Mouse (Mus musculus) liver (tissue): ENCODE measurements around the gene Mettl17.
A peak's percentile ranks its signal among the peaks of the same experiment; 100 is the strongest.
"Not testable (repeated sequence)": the region's sequence is repeated elsewhere in the genome, so short reads cannot be mapped to it uniquely, and the experiment has no call there.

Source experiments
- DNase-seq: peaks from one replicate; pipeline ENCODE4 v3.0.0-alpha.2; 2020; ENCODE audit warnings: mixed read lengths

Gene Mettl17

DNA sequence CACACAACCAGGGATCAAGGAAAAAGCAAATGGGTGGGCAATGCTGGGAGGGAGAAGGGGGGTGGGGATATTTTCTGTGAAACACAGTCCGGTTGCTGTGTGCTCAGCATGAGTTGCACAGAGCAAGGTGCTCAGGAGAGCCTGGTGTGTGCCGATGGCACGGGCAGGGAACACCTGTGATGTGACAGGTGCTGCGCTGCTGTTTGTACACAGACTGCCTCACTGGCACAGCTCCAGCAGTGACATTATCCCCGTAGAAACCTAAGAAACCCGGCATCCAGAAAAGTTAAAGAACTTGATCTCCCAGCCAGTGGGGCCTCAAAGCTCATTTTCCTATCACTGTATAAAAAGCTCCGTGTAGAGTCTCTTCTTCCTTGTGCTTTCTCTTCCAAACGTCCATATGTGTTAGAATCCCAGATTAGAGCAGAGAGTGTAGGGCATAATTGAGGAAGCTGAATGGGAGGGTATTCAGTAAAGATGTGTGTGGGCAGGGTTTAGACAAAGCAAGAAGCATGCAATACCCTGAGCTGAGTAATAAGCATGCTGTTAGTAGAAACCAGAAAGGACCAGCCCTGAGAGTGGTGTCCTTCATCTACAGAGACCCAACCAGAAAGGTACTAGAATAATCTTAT, 12.0 kb downstream of the Mettl17 start:
- DNase-seq = no peak

DNA sequence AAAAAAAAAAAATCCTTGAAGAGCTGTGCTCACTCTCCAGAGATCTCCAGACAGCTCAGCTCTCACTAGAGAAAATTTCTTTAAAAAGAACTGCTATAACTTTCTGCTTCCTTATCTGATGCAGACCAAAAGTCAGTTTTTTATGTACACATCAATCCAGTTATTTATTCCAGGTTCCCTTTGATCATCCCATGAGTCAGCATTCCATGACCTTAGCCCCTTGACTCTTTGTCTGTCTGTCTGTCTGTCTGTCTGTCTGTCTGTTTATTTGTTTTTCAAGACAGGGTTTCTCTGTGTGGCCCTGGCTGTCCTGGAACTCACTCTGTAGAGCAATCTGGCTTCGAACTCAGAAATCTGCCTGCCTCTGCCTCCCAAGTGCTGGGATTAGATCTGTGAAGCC, 14.7 kb downstream of the Mettl17 start:
- DNase-seq = no peak

DNA sequence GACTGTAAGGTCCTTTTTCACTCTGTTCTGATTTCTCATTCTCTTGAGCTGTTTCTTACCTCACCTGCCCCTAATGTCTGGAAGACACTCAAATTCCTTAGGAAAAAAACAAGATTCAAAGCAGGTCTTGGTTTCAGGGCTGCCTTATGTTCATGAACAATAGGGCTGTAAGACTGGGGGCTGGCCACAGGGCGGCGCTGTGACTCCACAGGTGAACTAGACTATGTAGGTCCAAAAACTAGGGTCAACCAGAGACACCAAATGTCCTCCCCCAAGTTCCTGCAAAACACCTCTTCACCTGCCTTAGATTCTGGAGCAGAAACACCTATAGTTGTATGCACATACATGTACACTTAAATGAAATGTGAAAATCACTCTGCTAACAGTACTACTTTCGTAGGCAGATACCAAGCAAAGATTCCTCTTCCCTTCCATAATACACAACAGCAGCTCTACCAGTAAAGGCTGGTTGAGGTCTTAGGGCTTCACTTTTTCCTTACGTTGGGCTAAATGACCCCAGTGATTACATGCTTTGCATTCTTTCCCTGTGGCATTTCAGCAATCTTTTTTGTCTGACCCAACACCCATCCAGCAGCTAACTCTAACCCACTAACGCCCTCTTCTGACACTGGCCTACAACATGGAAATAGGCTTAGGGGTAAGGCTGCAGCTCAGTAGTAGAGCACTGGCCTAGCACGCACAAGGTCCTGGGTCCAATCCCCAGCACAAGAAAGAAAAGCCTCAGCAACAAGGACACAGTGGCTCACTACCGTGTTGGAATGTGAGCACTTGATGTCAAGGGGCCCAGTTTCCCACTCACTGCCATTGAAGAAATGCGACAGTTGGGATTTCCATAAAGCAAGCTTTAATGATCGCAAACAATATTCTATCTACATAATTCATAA, 18.4 kb downstream of the Mettl17 start:
- DNase-seq = peak; percentile 83

DNA sequence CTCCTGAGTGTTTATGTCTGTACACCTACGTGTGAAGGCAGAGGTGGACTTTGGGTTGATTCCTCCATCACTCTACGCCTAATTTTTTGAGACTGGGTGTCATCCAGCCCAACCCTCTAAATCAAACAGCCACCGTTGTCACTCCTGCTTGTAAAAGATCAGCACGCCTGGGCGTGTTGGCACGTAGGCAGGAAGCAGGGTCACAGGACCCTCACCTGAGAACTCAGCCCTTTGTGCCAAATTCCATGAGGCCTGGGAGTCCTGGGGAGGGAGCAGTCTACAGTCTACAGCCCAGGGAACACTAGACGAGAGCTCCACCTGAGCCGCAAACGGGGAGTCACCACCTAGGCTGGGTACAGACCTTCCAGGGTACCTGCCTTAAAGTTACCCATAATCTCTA, 19.1 kb downstream of the Mettl17 start:
- DNase-seq = no peak

- DNase-seq = no peak
Observed at GRCm38 (mm10) chr14:51904706-51905105, 20.1 kb downstream of the Mettl17 start.

DNA sequence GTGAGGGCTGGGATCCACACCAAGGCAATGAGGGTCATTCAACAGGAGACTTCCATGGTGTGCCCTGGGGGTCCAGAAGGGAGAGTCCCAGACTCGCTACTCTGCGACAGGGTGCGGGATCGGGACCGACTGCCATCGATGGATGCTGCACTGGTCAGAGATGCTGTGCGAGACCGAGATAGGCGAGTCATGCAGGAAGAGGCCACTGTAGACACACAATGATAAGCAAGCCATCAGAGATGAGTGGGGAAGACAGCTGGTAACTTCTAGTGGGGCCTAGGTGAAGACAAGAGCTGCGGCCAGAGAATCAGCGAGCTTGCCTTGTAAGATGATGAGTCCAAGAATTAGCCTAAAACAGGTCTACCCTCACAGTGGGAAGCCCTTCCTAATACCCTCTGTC, 21.5 kb downstream of the Mettl17 start:
- peak; percentile 63 for DNase-seq

DNA sequence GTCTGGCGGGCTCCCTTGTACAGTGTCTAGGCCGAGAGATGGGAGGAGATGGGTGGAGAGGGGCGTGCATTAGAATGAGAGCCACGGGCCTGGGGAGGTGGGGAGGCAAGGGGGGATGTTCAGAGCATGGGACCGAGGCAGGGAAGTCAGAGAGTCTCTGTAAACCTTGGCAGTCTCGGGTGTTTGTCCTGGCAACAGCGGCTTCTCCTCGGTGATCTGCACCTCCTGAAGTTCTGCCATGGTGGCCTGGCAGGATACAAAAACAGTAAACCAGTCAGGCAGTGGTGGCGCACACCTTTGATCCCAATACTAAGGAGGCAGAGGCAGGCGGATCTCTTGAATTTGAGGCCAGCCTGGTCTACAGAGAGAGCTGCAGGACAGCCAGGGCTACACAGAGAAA, 26.7 kb downstream of the Mettl17 start:
- DNase-seq = no peak

DNA sequence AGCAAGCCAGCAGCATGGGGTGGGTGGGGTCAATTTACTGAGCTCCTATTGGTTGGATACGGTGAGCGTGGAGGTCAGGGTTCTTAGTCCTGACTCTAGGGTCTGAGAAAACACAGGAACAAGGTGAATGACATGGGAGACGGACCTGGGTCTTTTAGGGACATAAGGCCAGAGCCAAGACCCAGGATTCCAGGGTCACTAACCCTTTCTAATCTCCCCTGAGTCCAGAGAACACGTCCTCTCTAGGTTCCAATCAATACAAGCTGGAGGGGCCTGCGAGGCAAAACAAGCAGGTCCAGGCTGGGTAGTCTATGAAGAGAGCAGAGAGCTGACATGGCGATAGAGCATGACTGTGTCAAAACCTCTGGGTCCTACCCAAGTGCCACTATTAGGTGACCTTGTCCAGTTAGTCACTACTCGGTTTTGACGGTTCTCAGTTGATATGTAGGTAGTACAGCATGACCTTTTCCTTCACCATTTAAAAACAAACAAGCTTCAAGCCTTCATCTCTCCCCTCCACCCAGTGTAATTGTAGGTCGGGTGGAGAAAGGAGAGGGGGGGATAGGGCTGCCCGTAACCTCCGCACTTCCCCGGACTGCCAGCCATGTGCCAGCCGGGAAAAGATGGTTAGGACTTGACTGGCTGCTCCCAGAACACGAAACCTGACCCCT, 27.9 kb downstream of the Mettl17 start:
- DNase-seq = no peak

DNA sequence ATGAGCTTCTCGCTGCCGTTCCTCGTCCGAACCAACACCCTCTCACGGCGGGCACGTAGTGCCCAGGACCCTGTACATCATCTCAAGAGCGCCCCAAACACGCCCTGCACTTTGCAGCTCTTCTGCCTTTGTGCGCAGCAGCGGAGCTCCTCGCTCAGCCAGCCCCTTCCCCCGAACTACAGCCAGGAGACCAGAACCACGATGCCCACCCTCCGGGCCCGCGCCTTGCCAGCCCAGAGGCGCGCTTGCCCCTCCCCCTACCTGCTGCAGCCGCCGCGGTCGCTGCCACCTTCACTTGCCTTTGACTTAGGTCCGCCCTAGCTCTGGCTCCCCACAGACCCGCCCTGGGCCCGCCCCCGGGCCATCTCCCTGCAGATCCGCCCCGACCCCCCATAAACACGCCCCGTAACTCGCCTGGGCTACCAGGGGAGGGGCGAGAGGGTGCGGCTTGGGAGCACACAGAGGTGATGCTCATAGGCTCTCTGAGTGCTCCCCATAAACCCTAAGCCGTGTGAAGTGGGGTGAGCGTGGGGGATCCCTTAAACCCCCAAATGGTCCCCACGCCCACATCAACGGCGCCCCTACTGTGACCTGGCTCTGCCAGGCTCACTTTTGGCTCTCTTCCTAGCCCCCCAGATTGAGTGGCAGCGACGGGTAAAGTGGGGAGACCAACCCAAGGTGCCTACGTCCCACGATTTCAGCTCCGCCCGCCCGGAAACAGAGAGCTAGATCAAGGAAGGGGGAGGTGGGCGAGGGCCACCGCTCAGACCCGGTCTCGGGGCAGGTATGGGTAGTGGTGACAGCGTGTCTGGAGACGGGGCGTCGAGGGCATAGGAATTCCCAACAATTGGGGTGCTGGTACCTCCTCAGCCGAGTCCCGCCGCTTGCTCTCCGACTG, 28.7 kb downstream of the Mettl17 start:
- DNase-seq = peak; percentile 83

DNA sequence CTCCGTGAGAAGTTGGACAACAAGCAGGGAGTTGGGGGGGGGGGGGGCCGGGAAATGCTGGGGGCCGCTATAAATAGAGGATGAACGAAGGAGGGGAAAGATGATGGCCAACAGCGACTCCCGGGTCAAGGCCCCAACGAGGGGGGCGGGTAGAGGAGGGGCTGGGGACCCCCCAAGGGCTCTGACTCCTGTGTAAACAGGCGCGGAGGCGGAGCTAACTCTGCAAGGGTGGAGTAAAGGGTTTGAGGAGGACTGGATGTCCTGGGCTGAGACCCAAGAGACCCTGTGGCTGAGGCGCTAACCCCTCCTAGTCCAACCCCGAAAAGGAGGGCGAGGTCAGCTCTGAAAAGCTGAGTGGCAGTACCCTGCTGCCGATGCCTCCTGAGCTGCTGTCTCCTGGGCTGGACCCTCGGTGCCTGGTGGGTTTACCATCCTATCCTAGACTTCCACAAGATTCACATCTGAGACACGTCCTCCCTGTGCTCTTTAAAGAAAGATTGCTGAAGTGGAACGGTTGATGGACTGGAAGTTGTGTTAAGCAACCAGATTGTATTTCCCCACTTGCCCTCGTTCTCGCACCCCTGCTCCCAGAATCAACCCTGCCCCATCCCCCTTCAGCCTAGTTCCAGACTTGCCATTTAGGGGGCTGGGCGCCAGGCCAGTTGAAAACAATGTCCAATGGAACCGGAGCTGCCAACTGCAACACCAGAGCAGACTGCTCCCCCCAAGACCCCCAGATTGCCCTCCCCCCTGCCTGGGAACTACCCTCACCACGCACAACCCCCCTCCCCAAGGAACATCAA, 29.5 kb downstream of the Mettl17 start, which contains the start of gene Ndrg2:
Gene Ndrg2, minus strand, starts transcription at position 199 of the 803 bp plus-strand sequence.
- peak; percentile 46 for DNase-seq

GRCm38 (mm10) chr14:51915030-51915429, 30.4 kb downstream of the Mettl17 start:
- DNase-seq = no peak

- DNase-seq = no peak
Observed at GRCm38 (mm10) chr14:51916539-51916938, 31.9 kb downstream of the Mettl17 start.

- no peak for DNase-seq
Observed at GRCm38 (mm10) chr14:51918125-51918524, 33.5 kb downstream of the Mettl17 start, which contains the start of gene Tppp2. Gene Tppp2, plus strand, starts transcription at chr14:51918425.

DNA sequence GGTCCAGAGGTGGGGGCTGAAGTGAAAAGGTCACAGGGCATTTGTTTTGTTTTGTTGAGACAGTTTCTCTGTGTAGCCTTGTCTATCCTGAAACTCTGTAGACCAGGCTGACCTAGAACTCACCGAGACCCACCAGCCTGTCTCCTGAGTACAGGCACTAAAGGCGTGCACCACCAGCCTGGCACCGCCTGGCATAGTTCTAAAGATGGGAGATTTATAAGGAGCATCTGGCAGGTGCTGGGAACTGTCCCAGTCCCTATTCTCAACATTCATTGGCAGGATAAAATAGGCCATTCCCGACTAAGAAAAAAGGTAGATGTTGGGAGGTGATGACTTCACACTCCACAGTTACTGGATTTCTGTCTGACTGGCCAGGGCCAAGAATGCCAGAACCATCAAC, 34.3 kb downstream of the Mettl17 start:
- no peak for DNase-seq

- DNase-seq = no peak
Observed at GRCm38 (mm10) chr14:51921759-51922570, 37.3 kb downstream of the Mettl17 start.

- no peak for DNase-seq
Observed at GRCm38 (mm10) chr14:51922571-51922865, 37.9 kb downstream of the Mettl17 start, which contains the start of gene Rnase13. Gene Rnase13, minus strand, starts transcription at chr14:51922773.

DNA sequence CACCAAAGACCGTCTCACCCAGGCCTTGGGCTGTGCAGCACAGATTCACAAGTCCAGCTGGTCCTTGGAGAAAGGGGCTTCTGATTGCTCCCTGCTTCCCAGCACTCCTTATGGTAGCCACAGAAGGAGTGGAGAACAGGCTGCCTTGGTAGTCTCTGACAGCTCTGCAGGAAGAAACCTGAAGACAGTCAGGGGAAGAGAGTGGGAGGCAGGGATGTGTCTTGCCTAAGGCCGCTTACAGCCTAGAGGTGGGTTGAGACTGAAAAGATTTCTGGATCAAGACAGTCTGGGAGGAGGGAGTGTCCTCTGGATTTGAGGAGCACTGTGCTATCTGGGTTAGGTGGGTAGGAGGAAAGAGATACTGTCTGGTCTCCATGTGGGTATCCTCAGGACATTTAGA, 38.3 kb downstream of the Mettl17 start:
- no peak for DNase-seq

DNA sequence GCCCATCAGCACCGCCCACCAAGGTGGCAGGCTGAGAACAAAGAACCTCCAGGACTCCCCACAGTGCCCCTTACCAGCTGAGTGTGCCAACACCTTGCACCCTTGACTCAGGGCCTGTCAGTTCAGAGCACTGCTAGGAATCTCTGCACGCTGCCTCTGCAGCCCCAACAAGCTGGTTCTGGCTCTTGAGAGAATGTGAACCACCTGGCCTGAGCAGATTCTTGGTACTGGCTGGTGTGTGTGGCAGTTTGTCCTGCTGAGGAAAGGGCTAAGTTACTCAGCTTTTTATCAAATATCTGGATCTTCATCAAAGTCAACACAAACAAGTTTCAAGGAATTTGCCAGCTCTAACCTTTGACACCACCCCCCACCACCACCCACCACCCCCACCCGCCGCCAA, 38.9 kb downstream of the Mettl17 start:
- no peak for DNase-seq

GRCm38 (mm10) chr14:51926930-51927329, 42.3 kb downstream of the Mettl17 start:
- not testable (repeated sequence) for DNase-seq

- DNase-seq = no peak
Observed at GRCm38 (mm10) chr14:51929309-51929943, 44.8 kb downstream of the Mettl17 start.
